Mouse (Mus musculus) naive thymus-derived CD4-positive, alpha-beta T cell, adult 5 months (primary cell): ENCODE data around the gene Eno3. TPM values are rescaled to one million over a fixed set of nuclear protein-coding genes. Genes with fewer than 3 reads are reported as not detected.

Source experiments
- polyA plus RNA-seq: library from polyadenylated mRNA; unstranded; fragments of 100-300 nt; shearing (Covaris generic); gene quantifications from one replicate; pipeline ENCODE4 v1.2.1, GENCODE M21; 2017

Gene Eno3
- 16.3 TPM for polyA plus RNA-seq

GRCm38 (mm10) chr11:70656964-70657363 lies at the start of gene Eno3:
Gene Eno3 (plus strand): TSS chr11:70657202.

DNA sequence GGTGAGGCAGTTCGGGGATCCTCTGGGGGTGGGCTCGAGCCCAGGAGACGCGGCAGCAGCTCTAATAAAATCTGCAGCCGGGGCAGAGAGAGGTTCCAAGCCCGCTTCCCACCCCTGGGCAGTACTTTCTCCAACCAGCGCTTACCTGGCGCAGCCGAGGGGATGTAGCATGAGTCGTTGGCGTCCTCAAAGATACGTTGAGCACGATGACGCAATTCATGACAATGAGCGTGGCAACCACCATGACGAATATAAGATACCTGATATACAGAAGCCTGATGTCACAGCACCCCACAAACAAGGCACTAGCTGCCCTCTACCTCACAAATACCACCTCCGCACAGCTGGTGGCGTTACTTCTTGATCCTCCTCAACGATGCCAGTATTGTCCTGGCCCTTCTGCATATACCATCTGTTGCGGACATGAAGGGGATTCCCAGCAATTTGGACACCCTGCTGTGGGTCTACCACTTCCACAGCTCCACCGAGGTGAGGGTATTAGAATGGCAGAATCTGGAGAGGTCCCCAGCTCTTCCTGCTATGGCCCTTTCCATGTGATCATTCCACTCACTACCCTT lies 41.4 kb upstream of the Eno3 start, which contains the start of gene 4930544D05Rik:
4930544D05Rik (plus strand) TSS at position 333 of the 578 bp plus-strand sequence.

DNA sequence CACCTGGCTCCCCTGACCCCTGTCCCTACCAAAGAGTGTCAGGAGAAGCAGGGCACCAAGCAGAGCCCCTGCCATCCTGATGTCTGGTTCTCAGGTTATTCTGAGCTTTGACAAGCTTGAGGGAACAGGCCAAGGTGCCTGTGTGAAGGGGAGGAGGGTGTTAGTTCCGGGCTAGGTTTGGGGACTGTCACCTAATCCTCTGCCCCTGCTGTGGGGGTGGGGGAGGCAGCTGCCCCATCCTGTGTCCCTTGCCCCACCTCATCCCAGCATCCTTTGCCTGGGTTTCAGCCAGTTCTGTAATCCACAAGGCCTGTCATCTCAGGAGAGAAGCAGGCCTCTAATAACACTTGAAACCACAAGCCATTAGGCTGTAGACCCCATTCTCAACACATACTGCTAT lies 37.9 kb upstream of the Eno3 start, which contains the start of gene Chrne:
Chrne (minus strand) TSS at position 116 of the 400 bp plus-strand sequence.

GRCm38 (mm10) chr11:70638714-70639278 lies 18.2 kb upstream of the Eno3 start, which contains the start of gene Gp1ba:
Gene Gp1ba (plus strand): TSS chr11:70639122.

DNA sequence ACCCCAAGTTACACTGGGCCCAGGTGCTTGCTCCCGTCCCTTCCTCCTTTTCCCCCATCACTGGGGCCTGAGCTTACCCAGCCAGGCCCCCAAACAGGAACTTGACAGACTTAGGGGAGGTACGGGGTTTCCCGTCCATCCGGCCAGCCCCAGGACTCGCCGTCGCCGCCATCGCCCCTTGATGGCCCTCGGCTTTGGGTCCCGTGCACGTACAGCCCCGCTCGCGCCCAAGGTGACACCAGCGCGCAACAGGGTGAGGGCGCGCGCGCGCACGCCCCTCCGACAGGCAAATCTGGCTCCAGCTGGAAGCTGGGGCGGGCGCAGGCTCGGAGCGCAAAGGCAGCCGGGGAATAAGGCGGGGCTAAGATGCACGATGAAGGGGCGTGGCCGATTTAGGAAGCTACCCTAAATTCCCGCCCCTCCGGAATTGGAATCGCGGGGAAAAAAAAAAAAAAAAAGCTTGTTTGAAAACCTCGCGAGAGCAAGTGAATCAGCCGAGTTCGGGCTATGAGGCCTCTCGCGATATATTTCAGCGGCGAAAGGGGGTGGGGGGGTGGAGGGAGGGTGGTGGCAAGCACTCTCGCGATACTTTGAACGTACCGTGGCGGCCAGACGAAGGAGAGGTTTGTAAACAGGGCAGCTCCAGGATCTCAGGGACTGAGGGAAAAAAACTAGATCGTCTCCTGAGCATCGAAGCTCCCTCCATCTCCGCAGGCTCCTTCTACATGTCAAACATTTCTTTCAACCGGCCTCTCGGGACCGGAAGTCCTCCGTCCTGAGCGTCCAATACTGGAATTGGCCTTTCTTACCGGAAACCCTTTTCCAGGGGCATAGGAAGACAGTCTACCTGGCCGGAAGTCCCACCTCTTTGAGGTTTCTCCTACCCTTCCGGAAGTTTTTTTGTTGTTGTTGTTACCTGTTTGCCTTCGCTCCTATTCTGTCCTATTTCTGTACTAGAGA lies 10.0 kb upstream of the Eno3 start, which contains the start of the genes Rnf167 and Slc25a11:
Rnf167 (plus strand) TSS at position 545 of the 960 bp plus-strand sequence.
Slc25a11 (minus strand) TSS at position 789 of the 960 bp plus-strand sequence.

GRCm38 (mm10) chr11:70654198-70654922 lies 2.6 kb upstream of the Eno3 start, which contains the start of gene Pfn1:
Gene Pfn1 (minus strand): TSS chr11:70654644.

GRCm38 (mm10) chr11:70668771-70669505 lies 11.9 kb downstream of the Eno3 start, which contains the start of gene Spag7:
Gene Spag7 (minus strand): TSS chr11:70669416.

GRCm38 (mm10) chr11:70687601-70688199 lies 30.7 kb downstream of the Eno3 start, which contains the start of gene Camta2:
Gene Camta2 (minus strand): TSS chr11:70688105.

GRCm38 (mm10) chr11:70699722-70700556 lies 42.9 kb downstream of the Eno3 start, which contains the start of the genes Inca1 and Kif1c:
Gene Inca1 (minus strand): TSS chr11:70700155.
Gene Kif1c (plus strand): TSS chr11:70700548.

Other genes with a start within 250 kb of the Eno3 start
- 12.9 TPM for gene Pelp1, start 247.2 kb upstream of the Eno3 start, polyA plus RNA-seq
- 229 TPM for gene Arrb2, start 224.6 kb upstream of the Eno3 start, polyA plus RNA-seq
- gene Med11, start 205.3 kb upstream of the Eno3 start, polyA plus RNA-seq, result 64.7 TPM
- not detected for gene Zmynd15, start 197.8 kb upstream of the Eno3 start, polyA plus RNA-seq
- 0.67 TPM for gene Cxcl16, start 197.2 kb upstream of the Eno3 start, polyA plus RNA-seq
- gene Tm4sf5, start 152.0 kb upstream of the Eno3 start, polyA plus RNA-seq, result 0.55 TPM
- gene Vmo1, start 142.6 kb upstream of the Eno3 start, polyA plus RNA-seq, result not detected
- not detected for gene Gltpd2, start 138.0 kb upstream of the Eno3 start, polyA plus RNA-seq
- 298 TPM for gene Psmb6, start 131.8 kb upstream of the Eno3 start, polyA plus RNA-seq
- not detected for gene Gm40193, start 124.3 kb upstream of the Eno3 start, polyA plus RNA-seq
- 2.3 TPM for gene Pld2, start 117.1 kb upstream of the Eno3 start, polyA plus RNA-seq
- 22.2 TPM for gene Mink1, start 94.3 kb upstream of the Eno3 start, polyA plus RNA-seq
- gene 4930544D05Rik, start 41.4 kb upstream of the Eno3 start, polyA plus RNA-seq, result not detected
- 8.1 TPM for gene Chrne, start 38.0 kb upstream of the Eno3 start, polyA plus RNA-seq
- not detected for gene Gp1ba, start 18.1 kb upstream of the Eno3 start, polyA plus RNA-seq
- gene Rnf167, start 10.0 kb upstream of the Eno3 start, polyA plus RNA-seq, result 507 TPM
- gene Slc25a11, start 9.7 kb upstream of the Eno3 start, polyA plus RNA-seq, result 68.9 TPM
- 2,460 TPM for gene Pfn1, start 2.6 kb upstream of the Eno3 start, polyA plus RNA-seq
- gene Spag7, start 12.2 kb downstream of the Eno3 start, polyA plus RNA-seq, result 48.7 TPM
- 34.9 TPM for gene Camta2, start 30.9 kb downstream of the Eno3 start, polyA plus RNA-seq
- 0.65 TPM for gene Inca1, start 43.0 kb downstream of the Eno3 start, polyA plus RNA-seq
- 1.3 TPM for gene Kif1c, start 43.3 kb downstream of the Eno3 start, polyA plus RNA-seq
- 2.2 TPM for gene Zfp3, start 107.0 kb downstream of the Eno3 start, polyA plus RNA-seq
- gene Scimp, start 155.4 kb downstream of the Eno3 start, polyA plus RNA-seq, result not detected
- gene Rabep1, start 187.6 kb downstream of the Eno3 start, polyA plus RNA-seq, result 72.3 TPM